Mouse (Mus musculus) ES-Bruce4 (cell line): ENCODE measurements at regions not wholly inside any gene's neighbourhood (a gene's known extent, or its start where the extent isn't known, plus 50 kb on each side); places are given as distances from the start of the nearest gene placed in this dataset.

ENCODE experiments used
- CTCF ChIP-seq: IDR thresholded peaks from one replicate; pipeline ENCODE4 v1.8.1; 2011; ENCODE audit warnings: low read depth, low read length
- EP300 ChIP-seq: IDR thresholded peaks from 2 replicates; pipeline ENCODE4 v1.6.1; 2011; ENCODE audit warnings: low read depth, low read length; ENCODE audit not compliant: insufficient read depth
- POLR2A ChIP-seq: IDR thresholded peaks from one replicate; pipeline ENCODE4 v1.8.1; 2011; ENCODE audit warnings: low read length; ENCODE audit not compliant: insufficient read depth

DNA sequence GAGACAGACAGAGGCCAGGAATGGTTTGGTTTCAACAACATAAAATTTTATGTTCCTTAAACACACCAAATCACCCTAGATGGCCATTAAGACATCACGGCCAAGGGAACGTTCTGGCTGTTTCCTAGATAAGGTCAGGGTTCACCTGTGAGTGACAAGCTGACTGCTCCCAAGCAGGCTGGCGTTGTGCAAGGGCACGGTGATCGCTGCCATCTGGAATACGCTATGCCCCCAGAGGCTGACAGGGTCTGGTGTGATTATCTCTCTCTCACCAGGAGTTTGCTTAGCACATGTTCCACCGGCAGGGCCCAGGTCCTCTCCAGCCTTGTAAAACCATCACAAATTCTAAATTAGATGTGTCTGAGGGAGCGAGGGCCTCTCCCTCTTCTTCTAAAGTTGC, 167.0 kb downstream of the Cyp26b1 start:
- no peak for TF ChIP-seq EP300
- no peak for TF ChIP-seq CTCF
- no peak for TF ChIP-seq POLR2A
